Comparison of ENCODE assay signal across 8 mouse cellular contexts in genomic region chr14:30405456-30406225, GRCm38 (mm10).
A peak's percentile ranks its signal among the peaks of the same experiment; 100 is the strongest.
DNase-seq lines count a peak whose midpoint lies in the region; ATAC-seq and TF ChIP-seq lines count a peak whose summit lies in the region.

No protein-coding gene starts in this region.

- TF ChIP-seq POLR2A in limb, embryonic 14.5 days (IDR thresholded peaks at IDR 0.05; ENCODE audit: borderline replicate concordance, extremely low read depth, insufficient read depth, insufficient read length), result no peak

- H3K27me3 ChIP-seq in limb, embryonic 14.5 days (ENCODE audit: control insufficient read depth, insufficient read depth, low read length), result no peaks in the 10 kb centered on the region
- H3K27me3 ChIP-seq in stomach, embryonic 15.5 days (replicated peaks), result no peaks in the 10 kb centered on the region
- no peaks in the 10 kb centered on the region for H3K27me3 ChIP-seq in neural tube, embryonic 15.5 days (replicated peaks)

- ATAC-seq in limb, embryonic 14.5 days (ENCODE audit: low FRiP score, low read depth), result peak; percentile 37; the same call in 1 of the 2 replicates
- peak; percentile 31; the same call in 1 of the 2 replicates for ATAC-seq in stomach, embryonic 15.5 days (ENCODE audit: insufficient read depth, low FRiP score, low read depth)
- no peak for ATAC-seq in neural tube, embryonic 15.5 days (ENCODE audit: low FRiP score)

- 63% methylated on average over 8 of the region's 8 CpGs for WGBS in limb, embryonic 14.5 days
- WGBS in stomach, embryonic 15.5 days, result 32% methylated on average over 8 of the region's 8 CpGs
- 88% methylated on average over 8 of the region's 8 CpGs for WGBS in neural tube, embryonic 15.5 days

- H3K9ac ChIP-seq in limb, embryonic 14.5 days (ENCODE audit: low read depth, low read length, severe bottlenecking), result no peak overlapping the region
- no peak overlapping the region for H3K9ac ChIP-seq in stomach, embryonic 15.5 days
- no peak overlapping the region for H3K9ac ChIP-seq in neural tube, embryonic 15.5 days (replicated peaks)

- no peak overlapping the region for H3K4me3 ChIP-seq in limb, embryonic 14.5 days (replicated peaks; ENCODE audit: low read length)
- H3K4me3 ChIP-seq in stomach, embryonic 15.5 days (replicated peaks), result no peak overlapping the region
- H3K4me3 ChIP-seq in neural tube, embryonic 15.5 days (replicated peaks), result no peak overlapping the region

- intact Hi-C loops in heart, postnatal 14 days (cut with DNase I), result no loop called here
- intact Hi-C loops in left cerebral cortex, postnatal 10 days (cut with DNase I), result no loop called here

- no peaks in the 10 kb centered on the region for H3K4me1 ChIP-seq in limb, embryonic 14.5 days (ENCODE audit: control insufficient read depth, insufficient read depth, low read length)
- no peaks in the 10 kb centered on the region for H3K4me1 ChIP-seq in stomach, embryonic 15.5 days
- no peaks in the 10 kb centered on the region for H3K4me1 ChIP-seq in neural tube, embryonic 15.5 days

- no peak overlapping the region for H3K27ac ChIP-seq in limb, embryonic 14.5 days (replicated peaks; ENCODE audit: low read depth, low read length)
- peak overlapping the region; percentile 64 for H3K27ac ChIP-seq in stomach, embryonic 15.5 days
- H3K27ac ChIP-seq in neural tube, embryonic 15.5 days (replicated peaks), result no peak overlapping the region

- no peaks in the 10 kb centered on the region for H3K36me3 ChIP-seq in limb, embryonic 14.5 days (ENCODE audit: control insufficient read depth, insufficient read depth, low read length)
- H3K36me3 ChIP-seq in stomach, embryonic 15.5 days, result no peaks in the 10 kb centered on the region
- H3K36me3 ChIP-seq in neural tube, embryonic 15.5 days, result no peaks in the 10 kb centered on the region

- H3K9me3 ChIP-seq in limb, embryonic 14.5 days (ENCODE audit: control insufficient read depth, low read length), result no peaks in the 10 kb centered on the region
- H3K9me3 ChIP-seq in stomach, embryonic 15.5 days, result no peaks in the 10 kb centered on the region
- H3K9me3 ChIP-seq in neural tube, embryonic 15.5 days (replicated peaks), result no peaks in the 10 kb centered on the region

- DNase-seq in layer of hippocampus, adult 18-20 months (ENCODE audit: low spot score in 2 of 2), result peak; percentile 32 to 72
- DNase-seq in layer of hippocampus, adult 9-10 months (ENCODE audit: low spot score), result no peak
- DNase-seq in heart, postnatal 14 days, result peak; percentile 21 to 33
- DNase-seq in limb, embryonic 14.5 days (ENCODE audit: low spot score), result peak; percentile 21
- no peak for DNase-seq in embryo, embryonic 10.5 days (ENCODE audit: low spot score)
- DNase-seq in left cerebral cortex, postnatal 10 days (ENCODE audit: extremely low spot score in 1 of 2, low spot score in 2 of 2), result no peak

- no peak overlapping the region for H3K4me2 ChIP-seq in limb, embryonic 14.5 days (replicated peaks; ENCODE audit: low read depth, low read length, severe bottlenecking)
- H3K4me2 ChIP-seq in stomach, embryonic 15.5 days, result peak overlapping the region; percentile 14
- H3K4me2 ChIP-seq in neural tube, embryonic 15.5 days, result no peak overlapping the region

Comparison
In these comparisons a context has a peak if more than half of its experiments do, and no peak if none do; other contexts are left out.
1. DNase-seq: peak in layer of hippocampus, adult 18-20 months (2 of 2), heart, postnatal 14 days (2 of 2) and limb, embryonic 14.5 days (single experiment); none in layer of hippocampus, adult 9-10 months (single experiment), embryo, embryonic 10.5 days (single experiment) and left cerebral cortex, postnatal 10 days (0 of 2).